Mouse (Mus musculus): ENCODE data around the gene Clip3. TPM values are rescaled to one million over a fixed set of nuclear protein-coding genes. Genes with fewer than 3 reads are reported as not detected.

Gene Clip3
- polyA plus RNA-seq, 1 experiment from 2014 or later: 8.0 TPM

GRCm38 (mm10) chr7:30315559-30316529 is 24.3 kb downstream of the Clip3 start:
- Histone ChIP-seq H3K27me3 (no peaks in the 10 kb centered on the region), H3K9me3 (replicated peaks) (no peaks in the 10 kb centered on the region), H3K9ac (no peak overlapping the region), H3K4me2 (no peak overlapping the region; the same call in 1 of the 2 replicates), H3K4me1 (replicated peaks) (peaks cover 15% of the 10 kb centered on the region), H3K4me3 (no peak overlapping the region), H3K27ac (no peak overlapping the region), H3K36me3 (no peaks in the 10 kb centered on the region)
- 67% methylated on average over 13 of the region's 13 CpGs for WGBS
- ATAC-seq (replicated peaks; ENCODE audit: insufficient number of reproducible peaks, insufficient read depth, low FRiP score, low read depth): no peak

GRCm38 (mm10) chr7:30318142-30318541 is 26.6 kb downstream of the Clip3 start:
- Histone ChIP-seq H3K27ac (no peak overlapping the region), H3K9me3 (replicated peaks) (no peaks in the 10 kb centered on the region), H3K4me2 (no peak overlapping the region), H3K4me3 (no peak overlapping the region), H3K9ac (no peak overlapping the region), H3K4me1 (replicated peaks) (peaks cover 29% of the 10 kb centered on the region), H3K27me3 (no peaks in the 10 kb centered on the region), H3K36me3 (no peaks in the 10 kb centered on the region)
- WGBS: 91% methylated on average over 3 of the region's 3 CpGs
- no peak for ATAC-seq (replicated peaks; ENCODE audit: insufficient number of reproducible peaks, insufficient read depth, low FRiP score, low read depth)

DNA sequence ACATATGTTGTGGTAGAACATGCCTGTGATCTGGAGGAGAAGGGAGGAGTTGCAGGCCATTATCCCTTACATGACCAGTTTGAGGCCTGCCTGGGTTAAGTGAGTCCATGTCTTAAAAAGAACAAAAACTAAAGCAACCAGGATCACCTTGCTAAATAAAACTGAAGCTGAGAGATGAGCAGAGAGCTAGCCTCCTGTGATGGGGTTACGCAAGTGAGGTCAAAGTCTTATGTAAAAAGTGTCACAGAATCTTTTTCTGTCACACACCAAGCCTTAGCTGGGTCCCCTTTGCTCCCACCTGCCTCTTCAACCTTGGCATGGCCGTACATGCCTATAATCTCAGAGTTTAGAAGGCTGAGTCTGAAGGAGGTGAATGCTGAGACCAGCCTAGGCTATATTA is 29.4 kb downstream of the Clip3 start:
- 76% methylated on average over 2 of the region's 2 CpGs for WGBS
- H3K9ac ChIP-seq: 0 out of 2 replicates have a peak overlapping the region, but pooled peaks have one; percentile 89

DNA sequence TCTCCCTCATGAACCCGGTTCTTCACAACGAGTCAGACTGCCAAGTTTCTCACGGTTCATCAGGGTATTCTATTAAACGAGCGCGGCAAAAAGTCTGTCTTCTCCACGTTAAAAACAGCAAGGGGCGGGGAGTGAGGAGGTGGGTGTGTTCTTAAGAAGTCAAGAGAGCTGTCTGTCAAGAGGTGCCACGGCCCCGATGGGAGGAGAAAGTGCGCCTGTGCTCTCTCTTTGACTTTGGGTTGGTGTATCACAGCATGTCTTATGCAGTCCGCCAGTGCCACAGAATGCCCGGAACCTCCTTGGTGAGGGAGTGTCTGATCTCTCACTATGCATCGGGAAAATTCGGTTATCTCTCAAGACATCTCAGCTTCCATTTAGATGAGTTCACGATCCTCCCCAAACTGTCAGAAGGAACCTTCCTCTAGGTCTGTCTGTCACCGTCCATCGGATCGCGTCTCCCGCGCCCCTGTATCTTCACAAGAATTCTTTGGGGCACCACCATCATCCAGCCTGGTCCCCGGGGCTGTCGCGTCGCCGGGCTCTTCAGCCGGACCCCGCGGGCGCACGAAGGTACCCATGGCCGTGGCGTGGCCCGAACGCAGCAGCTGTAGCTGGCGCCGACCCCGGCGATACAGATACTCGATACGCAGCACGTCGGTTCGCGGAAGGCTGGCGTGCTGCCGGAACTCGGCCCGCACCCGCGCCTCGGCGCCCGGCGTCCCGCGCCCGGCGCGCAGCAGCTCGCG is 30.2 kb downstream of the Clip3 start, which contains the start of gene E130208F15Rik:
Gene E130208F15Rik (plus strand): TSS at position 202 of the 746 bp plus-strand sequence.
- H3K9me3 ChIP-seq (replicated peaks): no peaks in the 10 kb centered on the region
- peaks cover 20% of the 10 kb centered on the region for H3K4me1 ChIP-seq (replicated peaks)
- H3K36me3 ChIP-seq: no peaks in the 10 kb centered on the region
- H3K4me3 ChIP-seq: peak within 1 kb of the TSS; percentile 82
- peak; percentile 54 for ATAC-seq (replicated peaks; ENCODE audit: insufficient number of reproducible peaks, insufficient read depth, low FRiP score, low read depth)
- no peaks in the 10 kb centered on the region for H3K27me3 ChIP-seq
- peak within 1 kb of the TSS; percentile 86 for H3K4me2 ChIP-seq
- H3K9ac ChIP-seq: peak within 1 kb of the TSS; percentile 89
- peak within 1 kb of the TSS; percentile 93 for H3K27ac ChIP-seq
- under 1% methylated on average over 63 of the region's 63 CpGs for WGBS

More for the DNA sequence above, 29.4 kb downstream of the Clip3 start:
- Histone ChIP-seq H3K27me3 (no peaks in the 10 kb centered on the region), H3K4me2 (peak overlapping the region; percentile 86), H3K27ac (no peak overlapping the region), H3K9me3 (replicated peaks) (no peaks in the 10 kb centered on the region), H3K36me3 (no peaks in the 10 kb centered on the region), H3K4me1 (replicated peaks) (peaks cover 20% of the 10 kb centered on the region), H3K4me3 (peak overlapping the region; percentile 82)
- ATAC-seq (replicated peaks; ENCODE audit: insufficient number of reproducible peaks, insufficient read depth, low FRiP score, low read depth): no peak

DNA sequence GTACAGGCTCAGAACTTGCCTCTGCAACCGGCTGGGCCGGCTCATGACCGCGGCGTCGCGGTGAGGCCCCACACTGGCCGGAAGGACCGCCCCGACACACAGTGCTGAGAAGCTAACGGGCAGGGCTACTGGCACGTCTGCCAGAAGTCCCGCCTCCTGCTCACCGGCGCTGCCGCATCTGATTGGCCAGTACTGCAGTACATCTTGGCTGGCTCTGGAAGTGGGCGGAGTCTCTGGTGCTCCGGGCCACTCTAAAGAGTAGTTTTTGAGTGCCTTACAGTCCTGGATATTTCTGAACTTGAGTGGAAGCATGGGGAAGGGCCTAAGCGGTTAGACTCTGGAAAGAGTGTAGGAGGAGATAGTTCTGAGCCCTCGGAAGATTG is 30.7 kb downstream of the Clip3 start:
- Histone ChIP-seq H3K4me3 (peak overlapping the region; percentile 82), H3K27me3 (no peaks in the 10 kb centered on the region), H3K36me3 (no peaks in the 10 kb centered on the region), H3K9ac (peak overlapping the region; percentile 89), H3K9me3 (replicated peaks) (no peaks in the 10 kb centered on the region), H3K4me1 (replicated peaks) (peaks cover 24% of the 10 kb centered on the region), H3K4me2 (peak overlapping the region; percentile 86), H3K27ac (peak overlapping the region; percentile 93)
- under 1% methylated on average over 20 of the region's 20 CpGs for WGBS
- peak; percentile 98 for ATAC-seq (replicated peaks; ENCODE audit: insufficient number of reproducible peaks, insufficient read depth, low FRiP score, low read depth)

- peak overlapping the region; percentile 86 for H3K4me2 ChIP-seq
- 24% methylated on average over 6 of the region's 6 CpGs for WGBS
- peak overlapping the region; percentile 93 for H3K27ac ChIP-seq
- peaks cover 27% of the 10 kb centered on the region for H3K4me1 ChIP-seq (replicated peaks)
- peak overlapping the region; percentile 30 for H3K9ac ChIP-seq
- no peaks in the 10 kb centered on the region for H3K9me3 ChIP-seq (replicated peaks)
- H3K36me3 ChIP-seq: no peaks in the 10 kb centered on the region
- no peak for ATAC-seq (replicated peaks; ENCODE audit: insufficient number of reproducible peaks, insufficient read depth, low FRiP score, low read depth)
- peak overlapping the region; percentile 82 for H3K4me3 ChIP-seq
- H3K27me3 ChIP-seq: no peaks in the 10 kb centered on the region
Measured at GRCm38 (mm10) chr7:30322865-30323264, 31.3 kb downstream of the Clip3 start.

GRCm38 (mm10) chr7:30323795-30324194 is 32.3 kb downstream of the Clip3 start, which contains the start of gene Sdhaf1:
TSS of gene Sdhaf1 (minus strand) at chr7:30323895.
- H3K4me2 ChIP-seq: peak within 1 kb of the TSS; percentile 86
- H3K9ac ChIP-seq: peak within 1 kb of the TSS; percentile 30
- no peak for ATAC-seq (replicated peaks; ENCODE audit: insufficient number of reproducible peaks, insufficient read depth, low FRiP score, low read depth)
- no peaks in the 10 kb centered on the region for H3K27me3 ChIP-seq
- H3K36me3 ChIP-seq: no peaks in the 10 kb centered on the region
- H3K9me3 ChIP-seq (replicated peaks): no peaks in the 10 kb centered on the region
- 76% methylated on average over 3 of the region's 3 CpGs for WGBS
- H3K4me1 ChIP-seq (replicated peaks): peaks cover 27% of the 10 kb centered on the region
- peak within 1 kb of the TSS; percentile 82 for H3K4me3 ChIP-seq
- H3K27ac ChIP-seq: peak within 1 kb of the TSS; percentile 93

DNA sequence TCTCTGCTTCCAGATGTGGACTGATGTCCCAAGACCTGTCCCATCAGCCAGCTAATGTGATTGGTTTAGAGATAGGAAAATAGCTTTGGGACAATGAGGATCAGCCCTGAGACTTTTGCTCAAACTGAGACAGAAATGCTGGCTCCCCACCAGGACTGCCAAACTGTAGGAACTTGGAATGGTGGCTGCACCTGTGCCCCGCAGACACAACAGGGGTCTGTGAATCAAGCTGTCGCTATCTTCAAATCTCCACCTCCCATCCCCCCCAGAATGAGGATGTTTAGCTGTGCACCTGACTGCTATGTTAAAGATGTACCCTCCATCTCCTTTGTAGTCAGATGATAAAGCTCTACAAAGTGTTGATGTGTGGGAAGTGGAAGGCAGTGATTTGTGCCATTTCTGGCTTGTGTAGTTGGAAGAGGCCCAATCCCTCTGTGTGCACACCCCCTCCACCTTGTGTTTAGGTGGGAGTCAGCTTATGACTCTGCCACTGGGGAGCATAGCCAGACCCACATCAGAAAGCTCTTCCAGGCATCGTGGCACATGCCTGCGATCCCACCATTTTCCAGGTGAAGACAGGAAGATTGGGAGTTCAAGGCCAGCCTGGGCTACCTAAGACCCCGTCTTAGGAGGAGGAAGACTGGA is 32.9 kb downstream of the Clip3 start:
- Histone ChIP-seq H3K9ac (no peak overlapping the region), H3K27me3 (no peaks in the 10 kb centered on the region), H3K9me3 (replicated peaks) (no peaks in the 10 kb centered on the region), H3K4me1 (replicated peaks) (peaks cover 27% of the 10 kb centered on the region), H3K4me3 (no peak overlapping the region), H3K27ac (no peak overlapping the region), H3K36me3 (no peaks in the 10 kb centered on the region), H3K4me2 (no peak overlapping the region)
- WGBS: 77% methylated on average over 5 of the region's 5 CpGs
- no peak for ATAC-seq (replicated peaks; ENCODE audit: insufficient number of reproducible peaks, insufficient read depth, low FRiP score, low read depth)

DNA sequence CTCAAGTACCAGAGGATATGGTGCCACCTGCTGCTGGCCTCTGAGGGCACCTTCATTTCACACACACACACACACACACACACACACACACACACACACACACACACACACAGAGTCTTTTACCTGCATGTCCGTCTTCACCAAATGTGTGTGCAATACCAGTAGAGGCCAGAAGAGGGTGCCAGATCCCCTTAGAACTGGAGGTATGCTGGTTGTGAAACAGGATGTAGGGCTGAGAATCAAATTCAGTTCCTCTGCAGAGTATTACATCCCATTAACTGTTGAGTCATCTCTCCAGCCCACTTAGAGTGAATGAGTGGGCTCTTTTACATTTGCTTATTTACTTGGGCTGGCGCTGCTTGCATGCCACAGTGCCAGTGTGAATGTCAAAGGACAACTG is 33.8 kb downstream of the Clip3 start:
- 47% methylated on average over 2 of the region's 2 CpGs for WGBS
- Histone ChIP-seq H3K9me3 (replicated peaks) (no peaks in the 10 kb centered on the region), H3K4me1 (replicated peaks) (peaks cover 27% of the 10 kb centered on the region), H3K36me3 (no peaks in the 10 kb centered on the region), H3K27me3 (no peaks in the 10 kb centered on the region), H3K4me2 (no peak overlapping the region), H3K4me3 (no peak overlapping the region), H3K9ac (no peak overlapping the region), H3K27ac (no peak overlapping the region)
- no peak for ATAC-seq (replicated peaks; ENCODE audit: insufficient number of reproducible peaks, insufficient read depth, low FRiP score, low read depth)

GRCm38 (mm10) chr7:30326427-30326826 is 34.9 kb downstream of the Clip3 start:
- no peak overlapping the region for H3K9ac ChIP-seq
- no peaks in the 10 kb centered on the region for H3K36me3 ChIP-seq
- no peak overlapping the region for H3K27ac ChIP-seq
- no peak overlapping the region for H3K4me3 ChIP-seq
- no peaks in the 10 kb centered on the region for H3K27me3 ChIP-seq
- H3K9me3 ChIP-seq (replicated peaks): no peaks in the 10 kb centered on the region
- ATAC-seq (replicated peaks; ENCODE audit: insufficient number of reproducible peaks, insufficient read depth, low FRiP score, low read depth): no peak
- H3K4me1 ChIP-seq (replicated peaks): peaks cover 17% of the 10 kb centered on the region
- no peak overlapping the region for H3K4me2 ChIP-seq

GRCm38 (mm10) chr7:30327140-30327539 is 35.6 kb downstream of the Clip3 start:
- Histone ChIP-seq H3K36me3 (no peaks in the 10 kb centered on the region), H3K9me3 (replicated peaks) (no peaks in the 10 kb centered on the region), H3K27ac (peak overlapping the region; percentile 73), H3K27me3 (no peaks in the 10 kb centered on the region), H3K4me3 (no peak overlapping the region), H3K4me1 (replicated peaks) (peaks cover 22% of the 10 kb centered on the region), H3K9ac (no peak overlapping the region), H3K4me2 (no peak overlapping the region)
- ATAC-seq (replicated peaks; ENCODE audit: insufficient number of reproducible peaks, insufficient read depth, low FRiP score, low read depth): no peak
- 46% methylated on average over 15 of the region's 15 CpGs for WGBS
